Mouse (Mus musculus) c-Kit-positive CD71-positive TER-119-positive erythroid progenitor cells, embryonic 14.5 days (primary cell): ENCODE measurements around the gene Prdm16.

Experiments
- DNase-seq: peaks from one replicate; pipeline ENCODE4 v3.0.0-alpha.2; 2013; ENCODE audit warnings: low spot score

Gene Prdm16

GRCm38 (mm10) chr4:154636721-154637311, at the start of gene Prdm16:
Gene Prdm16 (minus strand): TSS chr4:154636873.
- no peak for DNase-seq

- DNase-seq = no peak
Observed at GRCm38 (mm10) chr4:154683068-154683752, 46.5 kb upstream of the Prdm16 start.

- no peak for DNase-seq
Observed at GRCm38 (mm10) chr4:154682311-154682710, 45.6 kb upstream of the Prdm16 start.

- no peak for DNase-seq
Observed at GRCm38 (mm10) chr4:154675441-154676000, 38.8 kb upstream of the Prdm16 start.

- no peak for DNase-seq
Observed at GRCm38 (mm10) chr4:154674966-154675365, 38.3 kb upstream of the Prdm16 start.

- DNase-seq = peak; percentile 9
Observed at GRCm38 (mm10) chr4:154674541-154674940, 37.9 kb upstream of the Prdm16 start.

GRCm38 (mm10) chr4:154673986-154674385, 37.3 kb upstream of the Prdm16 start:
- no peak for DNase-seq

- no peak for DNase-seq
Observed at GRCm38 (mm10) chr4:154672027-154672426, 35.4 kb upstream of the Prdm16 start.

- no peak for DNase-seq
Observed at GRCm38 (mm10) chr4:154671232-154671912, 34.7 kb upstream of the Prdm16 start.

- DNase-seq = no peak
Observed at GRCm38 (mm10) chr4:154667767-154668166, 31.1 kb upstream of the Prdm16 start, which contains the start of gene Actrt2. Gene Actrt2 (minus strand): TSS chr4:154667867.

- no peak for DNase-seq
Observed at GRCm38 (mm10) chr4:154662681-154663215, 26.1 kb upstream of the Prdm16 start.

GRCm38 (mm10) chr4:154661256-154661655, 24.6 kb upstream of the Prdm16 start:
- no peak for DNase-seq

- DNase-seq = no peak
Observed at GRCm38 (mm10) chr4:154660025-154660424, 23.4 kb upstream of the Prdm16 start.

GRCm38 (mm10) chr4:154655134-154655910, 18.6 kb upstream of the Prdm16 start:
- no peak for DNase-seq

- no peak for DNase-seq
Observed at GRCm38 (mm10) chr4:154652494-154652893, 15.8 kb upstream of the Prdm16 start.

- DNase-seq = no peak
Observed at GRCm38 (mm10) chr4:154649083-154649747, 12.5 kb upstream of the Prdm16 start.

- DNase-seq = no peak
Observed at GRCm38 (mm10) chr4:154642496-154642895, 5.8 kb upstream of the Prdm16 start.

GRCm38 (mm10) chr4:154641296-154642110, 4.8 kb upstream of the Prdm16 start:
- DNase-seq = no peak

GRCm38 (mm10) chr4:154640443-154641295, 4.0 kb upstream of the Prdm16 start:
- DNase-seq = no peak
